Mouse (Mus musculus) heart, embryonic 14.5 days (tissue): ENCODE data around the gene Lct. TPM values are rescaled to one million over a fixed set of nuclear protein-coding genes. Genes with fewer than 3 reads are reported as not detected.
"Not testable (repeated sequence)": the region's sequence is repeated elsewhere in the genome, so short reads cannot be mapped to it uniquely, and the experiment has no call there.

Source experiments
- ATAC-seq: fragments of 200-750 bp; cut with Nextera tagmentation; 2 replicates; pipeline ENCODE4 v1.8.0; 2017; ENCODE audit warnings: low read depth, moderate TSS enrichment; ENCODE audit not compliant: insufficient number of reproducible peaks, insufficient read depth, low FRiP score
- H3K27ac ChIP-seq, 2 experiments: fragments of 200-500 bp in 1 of 2; fragments of 300-500 bp in 1 of 2; sonication (generic) in 1 of 2; replicated peaks in 1 of 2; 2 replicates each; pipeline ENCODE4 v1.5.1; 2012 to 2014; ENCODE audit warnings: low read depth in 2 of 2, low read length in 2 of 2, control low read depth in 1 of 2, mild to moderate bottlenecking in 1 of 2, mixed read lengths in 1 of 2; ENCODE audit not compliant: control insufficient read depth in 1 of 2, insufficient read depth in 1 of 2
- H3K27me3 ChIP-seq: fragments of 300-500 bp; sonication (generic); 2 replicates; pipeline ENCODE4 v1.6.1; 2014; ENCODE audit warnings: mild to moderate bottlenecking, low read length, control low read depth; ENCODE audit not compliant: control insufficient read depth, insufficient read depth
- H3K36me3 ChIP-seq: fragments of 300-500 bp; sonication (generic); 2 replicates; pipeline ENCODE4 v1.6.1; 2014; ENCODE audit warnings: mild to moderate bottlenecking, control low read depth, low read length, mixed read lengths; ENCODE audit not compliant: control insufficient read depth, insufficient read depth
- H3K4me1 ChIP-seq, 2 experiments: fragments of 200-500 bp in 1 of 2; fragments of 300-500 bp in 1 of 2; sonication (generic) in 1 of 2; 2 replicates each; pipeline ENCODE4 v1.6.1; 2012 to 2014; ENCODE audit warnings: low read length in 2 of 2, control low read depth in 1 of 2, mixed read lengths in 1 of 2; ENCODE audit not compliant: control insufficient read depth in 2 of 2, insufficient read depth in 2 of 2
- H3K4me2 ChIP-seq: fragments of 300-500 bp; sonication (generic); 2 replicates; pipeline ENCODE4 v1.6.1; 2014; ENCODE audit warnings: mild to moderate bottlenecking, low read length
- H3K4me3 ChIP-seq, 2 experiments: fragments of 200-500 bp in 1 of 2; fragments of 300-500 bp in 1 of 2; sonication (generic) in 1 of 2; 2 replicates each; pipeline ENCODE4 v1.5.1; 2012 to 2014; ENCODE audit warnings: low read length in 2 of 2, mild to moderate bottlenecking in 2 of 2, control low read depth in 1 of 2, low read depth in 1 of 2, moderate library complexity in 1 of 2; ENCODE audit not compliant: control insufficient read depth in 1 of 2, insufficient read depth in 1 of 2
- H3K9ac ChIP-seq: fragments of 300-500 bp; sonication (generic); 2 replicates; pipeline ENCODE4 v1.6.1; 2014; ENCODE audit warnings: mild to moderate bottlenecking, low read length
- H3K9me3 ChIP-seq: fragments of 300-500 bp; sonication (generic); 2 replicates; pipeline ENCODE4 v1.6.1; 2016; ENCODE audit warnings: low read length, control low read depth; ENCODE audit not compliant: control insufficient read depth
- WGBS: fragments of 180-500 bp; shearing (Covaris S2); extraction: QIAGEN DNeasy Blood & Tissue Kit; methylation state at CpG from one replicate; pipeline ENCODE4 v1.1.7; 2014; 5-methylcytosine and 5-hydroxymethylcytosine counted together
- polyA plus RNA-seq: library from polyadenylated mRNA; unstranded; fragments of >200 nt; fragmentation: Nextera tagmentation; extraction: Ambion mirVana; gene quantifications from 2 replicates; pipeline ENCODE4 v1.2.1, GENCODE M21; 2014

The Lct gene
- polyA plus RNA-seq, 1 experiment from 2014 or later, result 0.07 TPM

DNA sequence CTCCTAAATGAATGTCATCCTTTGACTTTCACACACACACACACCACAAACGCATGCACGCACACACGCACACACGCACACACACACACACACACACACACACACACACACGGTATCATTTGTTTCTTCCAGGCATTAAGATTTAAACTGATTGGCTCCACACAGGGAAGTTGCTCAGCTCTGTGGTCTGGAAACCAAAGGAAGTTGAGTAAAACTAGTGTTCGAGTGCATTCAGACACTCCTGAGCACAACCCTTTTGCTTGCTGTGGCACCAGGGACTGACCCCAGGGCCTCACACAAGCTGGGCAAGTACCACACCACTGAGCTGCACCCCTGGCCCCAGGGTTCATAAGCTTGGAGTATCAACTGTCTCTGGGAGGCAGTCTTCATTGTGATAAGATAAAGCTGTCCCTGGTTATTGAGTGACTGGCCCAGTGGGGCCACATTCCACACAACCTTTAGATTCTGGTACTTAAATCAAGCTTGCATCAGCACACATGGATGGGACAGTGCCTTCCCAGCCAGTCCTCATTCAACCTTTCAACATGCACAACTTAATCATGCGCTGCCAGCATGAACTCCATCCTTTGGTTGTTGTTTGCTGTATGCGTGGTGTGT, 5.0 kb downstream of the Lct start:
- H3K27me3 ChIP-seq, result no peaks in the 10 kb centered on the region
- no peak overlapping the region for H3K27ac ChIP-seq
- H3K4me3 ChIP-seq, result no peak overlapping the region
- no peak overlapping the region for H3K9ac ChIP-seq
- 0 out of 2 replicates have a peak, but pooled peaks cover 12% of the 10 kb centered on the region for H3K36me3 ChIP-seq
- no peak for ATAC-seq
- 73% methylated on average over 8 of the region's 8 CpGs for WGBS
- no peak overlapping the region for H3K4me2 ChIP-seq
- peaks cover 5 to 6% of the 10 kb centered on the region in 2 experiments; a peak in 2 of 4 replicates for H3K4me1 ChIP-seq
- no peaks in the 10 kb centered on the region for H3K9me3 ChIP-seq

DNA sequence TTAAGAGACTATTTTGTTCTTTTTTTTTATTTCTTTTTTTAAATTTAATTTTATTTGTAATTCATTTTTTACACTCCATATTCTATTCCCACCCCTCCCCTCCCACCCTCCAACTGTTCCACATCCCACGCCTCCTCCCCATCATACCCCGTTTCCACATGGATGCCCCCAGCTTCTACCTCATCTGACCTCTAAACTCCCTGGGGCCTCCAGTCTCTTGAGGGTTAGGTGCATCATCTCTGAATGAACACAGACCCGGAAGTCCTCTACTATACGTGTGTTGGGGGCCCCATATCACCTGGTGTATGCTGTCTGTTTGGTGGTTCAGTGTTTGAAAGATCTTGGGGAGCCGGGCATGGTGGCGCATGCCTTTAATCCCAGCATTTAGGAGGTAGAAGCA, 8.9 kb downstream of the Lct start:
- ATAC-seq, H3K9me3 ChIP-seq, H3K27ac ChIP-seq, H3K27me3 ChIP-seq, H3K36me3 ChIP-seq, H3K4me3 ChIP-seq, H3K4me1 ChIP-seq, H3K4me2 ChIP-seq, H3K9ac ChIP-seq: not testable (repeated sequence)
- 90% methylated on average over 6 of the region's 6 CpGs for WGBS

DNA sequence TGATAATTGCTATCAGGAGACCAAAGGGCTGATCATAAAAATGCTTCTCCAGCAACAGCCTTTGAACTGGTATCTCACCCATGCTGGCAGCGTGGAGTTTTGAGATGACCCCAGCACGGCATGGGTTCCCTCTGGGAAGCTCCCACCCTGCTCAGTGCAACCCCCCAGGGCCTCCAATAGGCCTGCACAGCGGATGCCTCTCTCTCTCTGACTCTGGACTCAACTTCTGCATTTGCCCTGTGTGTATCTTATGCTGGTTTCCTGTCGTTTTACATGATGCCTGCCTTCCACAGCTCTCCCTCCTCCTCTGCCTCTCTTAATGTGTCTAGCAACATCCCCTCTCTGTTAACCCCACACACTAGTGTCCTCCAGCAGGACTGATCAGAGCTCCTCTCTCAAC, 13.5 kb downstream of the Lct start:
- Histone ChIP-seq H3K9me3 (no peaks in the 10 kb centered on the region), H3K4me1 (no peaks in the 10 kb centered on the region), H3K36me3 (no peaks in the 10 kb centered on the region), H3K9ac (no peak overlapping the region), H3K4me3 (no peak overlapping the region), H3K27ac (no peak overlapping the region), H3K27me3 (no peaks in the 10 kb centered on the region), H3K4me2 (no peak overlapping the region)
- WGBS, result 60% methylated on average over 4 of the region's 4 CpGs
- ATAC-seq, result no peak

DNA sequence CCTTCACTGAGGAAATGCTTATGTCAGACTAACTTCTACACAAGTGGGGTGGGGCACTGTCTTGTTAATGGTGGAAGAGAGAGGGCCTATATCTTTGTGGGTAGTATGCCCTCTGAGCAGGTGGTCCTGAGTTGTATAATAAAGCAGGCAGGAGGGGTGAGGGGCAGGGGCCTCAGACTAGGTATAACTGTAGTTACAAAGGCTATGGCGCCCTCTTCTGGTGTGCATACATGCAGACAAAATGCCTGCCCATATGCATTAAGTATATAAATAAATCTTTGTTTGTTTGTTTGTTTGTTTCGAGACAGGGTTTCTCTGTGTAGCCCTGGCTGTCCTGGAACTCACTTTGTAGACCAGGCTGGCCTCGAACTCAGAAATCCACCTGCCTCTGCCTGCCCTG, 19.1 kb downstream of the Lct start:
- H3K9me3 ChIP-seq, result no peaks in the 10 kb centered on the region
- WGBS, result 77% methylated on average over 3 of the region's 3 CpGs
- no peaks in the 10 kb centered on the region for H3K4me1 ChIP-seq
- ATAC-seq, result no peak
- no peaks in the 10 kb centered on the region for H3K27me3 ChIP-seq
- no peak overlapping the region for H3K4me2 ChIP-seq
- H3K27ac ChIP-seq, result no peak overlapping the region
- H3K9ac ChIP-seq, result no peak overlapping the region
- no peak overlapping the region for H3K4me3 ChIP-seq
- H3K36me3 ChIP-seq, result no peaks in the 10 kb centered on the region

DNA sequence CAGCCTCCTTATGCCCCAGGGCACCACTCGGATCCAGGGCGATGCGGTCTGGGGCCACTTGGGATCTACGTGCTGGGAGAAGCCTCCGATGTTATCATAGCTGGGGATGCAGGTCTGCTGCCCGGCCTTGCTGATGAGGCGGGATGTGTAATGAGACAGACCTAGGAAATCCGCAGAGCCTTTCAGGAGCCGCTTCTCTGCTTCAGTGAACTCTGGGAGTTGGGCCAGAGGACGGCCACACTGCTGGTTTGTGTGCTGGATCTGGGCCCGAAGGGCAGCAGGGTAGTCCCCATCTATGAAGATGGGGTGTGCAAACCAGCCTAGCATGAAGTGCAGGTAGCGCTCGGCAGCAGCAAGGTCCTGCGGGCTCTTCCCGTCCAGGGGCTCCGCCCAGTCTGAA, 24.2 kb downstream of the Lct start:
- no peak overlapping the region for H3K9ac ChIP-seq
- H3K4me1 ChIP-seq, result no peaks in the 10 kb centered on the region
- no peak overlapping the region for H3K4me2 ChIP-seq
- no peaks in the 10 kb centered on the region for H3K9me3 ChIP-seq
- no peak overlapping the region for H3K4me3 ChIP-seq
- ATAC-seq, result no peak
- H3K27ac ChIP-seq, result no peak overlapping the region
- no peaks in the 10 kb centered on the region for H3K36me3 ChIP-seq
- 89% methylated on average over 16 of the region's 16 CpGs for WGBS
- H3K27me3 ChIP-seq, result no peaks in the 10 kb centered on the region

DNA sequence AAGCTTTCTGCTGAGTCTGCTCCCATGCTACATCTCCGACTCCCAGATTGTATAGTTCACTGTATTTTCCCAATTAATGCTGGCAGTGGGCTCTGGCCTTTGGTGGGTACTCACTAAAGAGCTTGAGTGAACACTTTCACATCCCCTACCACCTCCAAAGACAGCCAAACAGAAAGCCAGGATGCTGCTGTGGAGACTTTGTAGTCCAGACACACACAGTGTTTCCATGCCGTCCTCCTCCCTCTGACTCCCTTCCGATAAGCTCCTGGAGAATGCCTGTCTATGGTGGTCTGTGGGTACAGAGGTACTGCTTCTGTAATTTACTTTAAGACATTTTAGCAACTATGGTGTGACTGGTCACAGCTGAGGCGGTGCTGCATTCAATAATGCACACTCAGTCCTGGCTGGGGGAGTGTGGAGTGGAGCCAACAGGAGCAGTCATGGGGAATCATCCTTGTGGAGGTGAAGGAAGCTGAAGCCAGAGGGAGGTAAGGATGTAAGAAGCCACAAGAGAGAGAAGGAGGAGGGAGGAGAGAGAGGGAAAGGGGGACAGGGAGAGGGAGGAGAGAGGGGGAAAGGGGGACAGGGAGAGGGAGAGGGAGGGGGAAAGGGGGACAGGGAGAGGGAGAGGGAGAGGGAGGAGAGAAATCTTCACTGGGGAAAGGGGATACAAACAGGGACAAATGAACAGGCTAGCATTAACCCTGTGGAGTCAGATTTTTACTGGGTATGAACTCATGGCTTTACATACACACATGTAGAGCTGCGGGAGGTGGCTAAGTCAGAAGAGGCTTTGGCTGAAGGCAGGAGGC, 32.2 kb downstream of the Lct start:
- Histone ChIP-seq H3K27ac (no peak overlapping the region), H3K9me3 (no peaks in the 10 kb centered on the region), H3K27me3 (no peaks in the 10 kb centered on the region), H3K36me3 (no peaks in the 10 kb centered on the region), H3K4me3 (no peak overlapping the region), H3K9ac (no peak overlapping the region), H3K4me2 (no peak overlapping the region), H3K4me1 (no peaks in the 10 kb centered on the region)
- WGBS, result 78% methylated on average over 5 of the region's 5 CpGs
- ATAC-seq, result no peak

DNA sequence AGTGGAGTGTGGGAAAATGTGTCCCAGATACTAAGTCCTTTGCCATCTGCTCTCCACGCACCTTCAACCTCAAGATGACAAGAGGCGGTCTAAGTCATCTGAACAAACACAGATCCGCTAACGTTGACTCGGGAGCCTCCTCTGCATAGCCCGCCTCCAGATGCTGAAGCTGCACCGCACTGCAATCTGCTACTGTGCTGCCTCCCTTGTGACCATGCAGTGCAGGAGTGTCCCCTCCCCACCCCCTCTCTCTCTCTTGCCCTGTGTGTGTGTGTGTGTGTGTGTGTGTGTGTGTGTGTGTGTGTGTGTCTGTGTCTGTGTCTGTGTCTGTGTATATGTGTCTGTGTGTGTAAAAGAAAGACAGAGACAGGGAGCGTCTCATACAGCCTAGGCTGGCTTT, 32.8 kb downstream of the Lct start:
- WGBS, result 61% methylated on average over 8 of the region's 8 CpGs
- H3K4me1 ChIP-seq, result no peaks in the 10 kb centered on the region
- H3K4me2 ChIP-seq, result no peak overlapping the region
- H3K36me3 ChIP-seq, result no peaks in the 10 kb centered on the region
- no peaks in the 10 kb centered on the region for H3K27me3 ChIP-seq
- no peak for ATAC-seq
- H3K4me3 ChIP-seq, result no peak overlapping the region
- no peak overlapping the region for H3K27ac ChIP-seq
- H3K9ac ChIP-seq, result no peak overlapping the region
- no peaks in the 10 kb centered on the region for H3K9me3 ChIP-seq
